Mouse (Mus musculus): ENCODE measurements around the gene Ccdc33. TPM values are rescaled to one million over a fixed set of nuclear protein-coding genes. Genes with fewer than 3 reads are reported as not detected.

Ccdc33 gene
- total RNA-seq, 4 experiments from 2014 or later = not detected

DNA sequence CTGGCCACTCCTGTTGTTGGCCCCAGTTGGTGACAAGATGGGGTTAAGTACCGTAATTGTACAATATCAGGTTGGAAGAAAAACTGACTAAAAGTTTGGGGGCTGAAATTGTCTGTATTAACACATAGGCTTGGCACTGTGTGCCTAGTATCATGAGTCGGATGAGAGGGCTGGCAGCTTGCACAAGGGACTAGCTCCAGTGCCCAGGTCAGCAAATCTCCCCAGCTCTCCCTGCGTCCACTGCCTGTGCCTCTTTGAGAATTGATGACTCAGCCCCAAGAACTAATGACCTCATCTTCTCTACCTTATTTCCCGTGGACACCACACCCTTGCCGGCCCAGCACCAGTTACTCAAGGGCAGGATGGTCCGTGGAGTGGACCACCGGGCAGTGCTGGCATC lies 68.8 kb downstream of the Ccdc33 start:
- no peak for DNase-seq (ENCODE audit: low spot score in 2 of 2)

- DNase-seq (ENCODE audit: low spot score in 2 of 2) = no peak
Measured at GRCm38 (mm10) chr9:58049186-58049585, 69.4 kb downstream of the Ccdc33 start.

GRCm38 (mm10) chr9:58048621-58049020 lies 70.0 kb downstream of the Ccdc33 start:
- DNase-seq (ENCODE audit: low spot score in 2 of 2) = no peak

GRCm38 (mm10) chr9:58047061-58047460 lies 71.6 kb downstream of the Ccdc33 start:
- no peak for DNase-seq (ENCODE audit: low spot score in 2 of 2)

- DNase-seq (ENCODE audit: low spot score in 2 of 2) = no peak
Measured at GRCm38 (mm10) chr9:58045646-58046045, 73.0 kb downstream of the Ccdc33 start.

- DNase-seq (ENCODE audit: low spot score in 2 of 2) = no peak
Measured at GRCm38 (mm10) chr9:58044828-58045227, 73.8 kb downstream of the Ccdc33 start.

- DNase-seq (ENCODE audit: low spot score in 2 of 2) = peak; percentile 73 to 81
Measured at GRCm38 (mm10) chr9:58043496-58044017, 75.1 kb downstream of the Ccdc33 start.

- peak; percentile 25 to 28 for DNase-seq (ENCODE audit: low spot score in 2 of 2)
Measured at GRCm38 (mm10) chr9:58042391-58042790, 76.2 kb downstream of the Ccdc33 start.

DNA sequence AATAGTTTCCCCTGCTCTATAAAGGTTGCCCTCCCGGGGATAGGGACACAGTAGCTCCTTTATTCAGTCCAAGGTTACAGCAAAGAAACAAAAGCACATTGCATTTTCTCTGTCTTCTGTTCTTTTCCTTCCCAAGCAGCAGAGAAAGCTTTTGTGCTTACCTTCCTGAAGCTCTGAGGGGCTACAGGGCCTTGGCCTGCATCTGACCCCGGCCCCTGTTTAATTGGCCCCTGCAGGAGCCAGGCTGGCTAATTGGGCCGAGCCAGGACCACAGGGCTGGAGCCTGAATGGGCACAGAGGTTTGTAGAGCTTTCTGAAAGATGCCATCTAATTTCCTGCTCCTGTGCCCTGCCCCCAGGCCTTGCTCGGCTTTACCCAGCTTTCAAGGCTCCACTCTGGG lies 77.6 kb downstream of the Ccdc33 start:
- DNase-seq (ENCODE audit: low spot score in 2 of 2) = no peak

GRCm38 (mm10) chr9:58038500-58039168 lies 80.0 kb downstream of the Ccdc33 start:
- peak; percentile 54 to 63 for DNase-seq (ENCODE audit: low spot score in 2 of 2)

GRCm38 (mm10) chr9:58036961-58037360 lies 81.7 kb downstream of the Ccdc33 start:
- DNase-seq (ENCODE audit: low spot score in 2 of 2) = no peak

- DNase-seq (ENCODE audit: low spot score in 2 of 2) = no peak
Measured at GRCm38 (mm10) chr9:58035951-58036698, 82.5 kb downstream of the Ccdc33 start.

DNA sequence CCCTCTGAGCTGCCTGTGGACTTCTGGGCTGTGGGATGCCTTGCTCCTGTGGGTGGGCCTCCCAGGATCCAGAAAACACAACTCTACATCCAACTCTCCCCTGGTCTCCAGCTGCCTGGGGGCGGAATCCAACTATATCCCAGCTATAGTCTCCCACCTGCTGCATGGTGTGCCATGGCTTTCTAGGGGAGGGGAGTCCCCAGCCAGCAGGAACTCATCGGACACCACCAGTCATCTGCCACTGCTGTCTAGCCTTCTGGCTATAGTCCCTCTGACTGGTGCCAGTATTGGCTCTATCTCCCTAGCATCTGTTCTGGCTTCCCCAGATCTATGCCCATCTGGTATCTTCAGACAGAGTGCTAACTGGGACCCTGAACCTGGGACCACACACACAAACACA lies 83.1 kb downstream of the Ccdc33 start:
- DNase-seq (ENCODE audit: low spot score in 2 of 2) = no peak

- DNase-seq (ENCODE audit: low spot score in 2 of 2) = no peak
Measured at GRCm38 (mm10) chr9:58031895-58032294, 86.7 kb downstream of the Ccdc33 start.

GRCm38 (mm10) chr9:58029635-58030034 lies 89.0 kb downstream of the Ccdc33 start:
- no peak for DNase-seq (ENCODE audit: low spot score in 2 of 2)

DNA sequence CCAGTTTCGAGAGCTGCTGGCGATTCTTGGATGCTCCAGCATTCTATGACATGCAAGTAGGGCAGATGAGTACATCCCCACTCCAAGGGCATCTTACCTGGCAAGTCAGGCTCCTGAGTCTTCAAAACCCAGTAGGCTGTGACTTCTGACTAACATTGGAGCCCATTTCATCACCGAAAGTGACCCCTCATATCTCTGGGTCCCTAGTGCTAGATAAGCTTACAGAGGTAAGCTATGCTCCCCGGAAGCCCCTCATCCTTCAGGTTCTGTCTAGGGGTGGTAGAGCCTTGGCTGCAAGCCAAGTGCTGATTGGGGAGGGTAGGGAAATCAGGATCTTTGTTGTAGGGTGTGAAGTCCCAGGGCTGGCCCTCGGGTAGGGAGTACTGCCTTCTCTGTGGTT lies 89.8 kb downstream of the Ccdc33 start:
- DNase-seq (ENCODE audit: low spot score in 2 of 2) = no peak

DNA sequence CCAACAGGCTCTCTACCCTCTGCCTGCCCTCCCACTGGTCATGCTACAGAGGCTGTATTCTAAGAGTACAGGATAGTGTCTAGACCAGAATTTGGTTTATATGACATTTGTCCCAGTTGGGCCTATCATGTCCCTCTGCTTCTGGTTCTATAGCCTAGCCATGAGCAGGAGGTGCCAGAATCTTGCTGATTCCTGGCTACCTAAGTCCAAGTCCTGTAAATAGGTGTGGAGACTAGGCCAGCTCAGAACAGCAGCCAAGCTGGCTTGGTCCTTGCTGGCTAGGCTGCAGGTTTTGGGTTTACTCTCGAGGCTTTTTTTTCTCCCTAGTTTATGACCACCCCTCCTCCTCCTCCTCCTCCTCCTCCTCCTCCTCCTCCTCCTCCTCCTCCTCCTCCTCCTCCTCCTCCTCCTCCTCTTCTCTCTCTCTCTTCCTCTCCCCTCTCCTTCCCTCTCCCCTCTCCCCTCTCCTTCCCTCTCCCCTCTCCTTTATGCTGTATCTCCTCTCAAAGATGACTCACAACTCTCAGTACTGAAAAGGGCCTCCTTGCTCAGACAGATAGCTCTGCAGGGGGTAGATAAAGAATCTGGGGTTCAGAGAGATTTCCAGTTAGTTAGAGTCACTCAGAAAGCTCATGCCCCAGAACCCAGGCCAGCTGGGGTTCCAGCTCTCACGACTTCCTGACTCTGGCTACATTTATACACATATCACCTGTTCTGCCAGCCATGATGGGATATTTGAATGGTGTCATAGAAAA lies 91.0 kb downstream of the Ccdc33 start:
- no peak for DNase-seq (ENCODE audit: low spot score in 2 of 2)

- no peak for DNase-seq (ENCODE audit: low spot score in 2 of 2)
Measured at GRCm38 (mm10) chr9:58025995-58026394, 92.6 kb downstream of the Ccdc33 start.

DNA sequence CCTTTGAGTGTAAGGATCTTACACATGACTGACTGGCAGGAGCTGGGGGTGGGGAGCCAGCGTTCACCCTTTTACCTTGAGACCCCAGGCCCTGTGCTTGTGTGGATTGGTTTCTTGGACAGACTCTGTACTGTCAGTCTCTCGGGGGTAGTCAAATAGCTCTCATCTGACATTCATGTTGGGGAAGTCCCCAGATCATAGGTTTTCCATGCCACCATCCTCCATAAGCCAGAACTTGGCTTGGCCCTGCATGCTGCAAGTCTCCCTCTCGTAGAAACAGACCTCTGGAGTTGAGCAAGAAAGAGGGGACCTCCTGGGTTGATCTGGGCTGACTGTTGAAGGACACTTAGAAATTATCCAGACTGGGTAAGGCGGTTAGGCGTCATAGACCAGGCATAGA lies 100.2 kb downstream of the Ccdc33 start:
- DNase-seq (ENCODE audit: low spot score in 2 of 2) = no peak

- no peak for DNase-seq (ENCODE audit: low spot score in 2 of 2)
Measured at GRCm38 (mm10) chr9:58016962-58017361, 101.7 kb downstream of the Ccdc33 start.

GRCm38 (mm10) chr9:58015856-58016255 lies 102.8 kb downstream of the Ccdc33 start:
- DNase-seq (ENCODE audit: low spot score in 2 of 2) = no peak
